Mouse (Mus musculus): ENCODE data around the gene Cd72.

- TF ChIP-seq CTCF (IDR thresholded peaks at IDR 0.05; ENCODE audit: low read depth, low read length) (no peak), POLR2A (IDR thresholded peaks at IDR 0.05; ENCODE audit: insufficient read depth, low read length) (no peak), EP300 (IDR thresholded peaks at IDR 0.05; ENCODE audit: insufficient read depth, low read depth, low read length) (no peak)
Measured at GRCm38 (mm10) chr4:43503506-43503905, 49.1 kb upstream of the Cd72 start.

All from ES-Bruce4 (cell line).